Mouse (Mus musculus) forebrain, embryonic 13.5 days (tissue): ENCODE measurements around the gene Ube2o. TPM values are rescaled to one million over a fixed set of nuclear protein-coding genes. Genes with fewer than 3 reads are reported as not detected.
"Not testable (repeated sequence)": the region's sequence is repeated elsewhere in the genome, so short reads cannot be mapped to it uniquely, and the experiment has no call there.

Experiments
- ATAC-seq: fragments of 200-750 bp; cut with Nextera tagmentation; 2 replicates; pipeline ENCODE4 v1.8.0; 2017
- H3K27ac ChIP-seq: fragments of 300-500 bp; sonication (generic); 2 replicates; pipeline ENCODE4 v1.5.1; 2015; ENCODE audit warnings: inconsistent platforms, mild to moderate bottlenecking, moderate library complexity
- H3K27me3 ChIP-seq: fragments of 300-500 bp; sonication (generic); 2 replicates; pipeline ENCODE4 v1.6.1; 2015; ENCODE audit warnings: mild to moderate bottlenecking, inconsistent platforms
- H3K36me3 ChIP-seq: fragments of 300-500 bp; sonication (generic); 2 replicates; pipeline ENCODE4 v1.6.1; 2015; ENCODE audit warnings: mild to moderate bottlenecking, inconsistent platforms; ENCODE audit not compliant: poor library complexity, severe bottlenecking
- H3K4me1 ChIP-seq: fragments of 300-500 bp; sonication (generic); 2 replicates; pipeline ENCODE4 v1.6.1; 2015; ENCODE audit warnings: inconsistent platforms
- H3K4me2 ChIP-seq: fragments of 300-500 bp; sonication (generic); 2 replicates; pipeline ENCODE4 v1.6.1; 2015; ENCODE audit warnings: inconsistent platforms, mild to moderate bottlenecking, moderate library complexity
- H3K4me3 ChIP-seq: fragments of 300-500 bp; sonication (generic); 2 replicates; pipeline ENCODE4 v1.5.1; 2015; ENCODE audit warnings: mild to moderate bottlenecking, inconsistent platforms
- H3K9ac ChIP-seq: fragments of 300-500 bp; sonication (generic); 2 replicates; pipeline ENCODE4 v1.6.1; 2015; ENCODE audit warnings: mild to moderate bottlenecking, inconsistent platforms
- H3K9me3 ChIP-seq: fragments of 300-500 bp; sonication (generic); replicated peaks from 2 replicates; pipeline ENCODE4 v1.6.1; 2016; ENCODE audit warnings: inconsistent platforms
- WGBS: fragments of 180-500 bp; shearing (Covaris S2); methylation state at CpG from one replicate; pipeline ENCODE4 v1.1.7; 2015; 5-methylcytosine and 5-hydroxymethylcytosine counted together
- polyA plus RNA-seq: library from polyadenylated mRNA; unstranded; fragments of >200 nt; fragmentation: Nextera tagmentation; extraction: Ambion mirVana; gene quantifications from 2 replicates; pipeline ENCODE4 v1.2.1, GENCODE M21; 2015

Ube2o gene
- polyA plus RNA-seq, 1 experiment from 2014 or later = 11.9 TPM

- not testable (repeated sequence) for H3K27ac ChIP-seq, H3K4me3 ChIP-seq, H3K4me2 ChIP-seq, ATAC-seq, H3K9ac ChIP-seq, H3K36me3 ChIP-seq, H3K27me3 ChIP-seq, H3K4me1 ChIP-seq, H3K9me3 ChIP-seq
- 92% methylated on average over 8 of the region's 9 CpGs for WGBS
Observed at GRCm38 (mm10) chr11:116611168-116611567, 29.9 kb upstream of the Ube2o start.

- H3K36me3 ChIP-seq = no peaks in the 10 kb centered on the region
- WGBS = 90% methylated on average over 15 of the region's 15 CpGs
- H3K4me3 ChIP-seq = no peak overlapping the region
- no peaks in the 10 kb centered on the region for H3K9me3 ChIP-seq
- H3K9ac ChIP-seq = no peak overlapping the region
- ATAC-seq = no peak
- H3K27ac ChIP-seq = no peak overlapping the region
- H3K4me1 ChIP-seq = no peaks in the 10 kb centered on the region; the same call in 1 of the 2 replicates
- H3K27me3 ChIP-seq = no peaks in the 10 kb centered on the region
- H3K4me2 ChIP-seq = no peak overlapping the region
Observed at GRCm38 (mm10) chr11:116609965-116610630, 28.9 kb upstream of the Ube2o start.

- no peaks in the 10 kb centered on the region for H3K27me3 ChIP-seq
- no peak for ATAC-seq
- no peak overlapping the region for H3K4me3 ChIP-seq
- H3K27ac ChIP-seq = no peak overlapping the region
- H3K4me2 ChIP-seq = no peak overlapping the region
- H3K4me1 ChIP-seq = no peaks in the 10 kb centered on the region; the same call in 1 of the 2 replicates
- 93% methylated on average over 3 of the region's 3 CpGs for WGBS
- H3K9ac ChIP-seq = no peak overlapping the region
- no peaks in the 10 kb centered on the region for H3K9me3 ChIP-seq
- no peaks in the 10 kb centered on the region for H3K36me3 ChIP-seq
Observed at GRCm38 (mm10) chr11:116607717-116608116, 26.5 kb upstream of the Ube2o start.

GRCm38 (mm10) chr11:116604097-116604496 is 22.9 kb upstream of the Ube2o start:
- no peak overlapping the region for H3K27ac ChIP-seq
- H3K4me1 ChIP-seq = no peaks in the 10 kb centered on the region; the same call in 1 of the 2 replicates
- no peaks in the 10 kb centered on the region for H3K9me3 ChIP-seq
- WGBS = 91% methylated on average over 12 of the region's 12 CpGs
- H3K4me3 ChIP-seq = no peak overlapping the region
- no peak for ATAC-seq
- no peaks in the 10 kb centered on the region for H3K27me3 ChIP-seq
- H3K4me2 ChIP-seq = no peak overlapping the region
- no peaks in the 10 kb centered on the region for H3K36me3 ChIP-seq
- H3K9ac ChIP-seq = no peak overlapping the region

- Histone ChIP-seq H3K27ac (no peak overlapping the region), H3K36me3 (no peaks in the 10 kb centered on the region), H3K27me3 (no peaks in the 10 kb centered on the region), H3K4me1 (peaks cover 3% of the 10 kb centered on the region), H3K4me3 (no peak overlapping the region), H3K4me2 (no peak overlapping the region), H3K9me3 (no peaks in the 10 kb centered on the region), H3K9ac (no peak overlapping the region)
- WGBS = 90% methylated on average over 10 of the region's 10 CpGs
- no peak for ATAC-seq
Observed at GRCm38 (mm10) chr11:116603339-116603738, 22.1 kb upstream of the Ube2o start.

GRCm38 (mm10) chr11:116602043-116602442 is 20.8 kb upstream of the Ube2o start:
- no peaks in the 10 kb centered on the region for H3K36me3 ChIP-seq
- WGBS = 90% methylated on average over 8 of the region's 8 CpGs
- H3K9me3 ChIP-seq = no peaks in the 10 kb centered on the region
- H3K9ac ChIP-seq = no peak overlapping the region
- H3K4me1 ChIP-seq = peaks cover 4% of the 10 kb centered on the region
- H3K4me2 ChIP-seq = no peak overlapping the region
- H3K27me3 ChIP-seq = no peaks in the 10 kb centered on the region
- no peak overlapping the region for H3K27ac ChIP-seq
- no peak for ATAC-seq
- no peak overlapping the region for H3K4me3 ChIP-seq

- Histone ChIP-seq H3K4me1 (peaks cover 4% of the 10 kb centered on the region; the same call in 1 of the 2 replicates), H3K36me3 (no peaks in the 10 kb centered on the region), H3K4me3 (no peak overlapping the region), H3K9me3 (no peaks in the 10 kb centered on the region), H3K9ac (no peak overlapping the region), H3K27me3 (no peaks in the 10 kb centered on the region), H3K4me2 (no peak overlapping the region), H3K27ac (no peak overlapping the region)
- WGBS = 95% methylated on average over 8 of the region's 8 CpGs
- no peak for ATAC-seq
Observed at GRCm38 (mm10) chr11:116601166-116601565, 19.9 kb upstream of the Ube2o start.

GRCm38 (mm10) chr11:116599230-116599629 is 18.0 kb upstream of the Ube2o start:
- Histone ChIP-seq H3K4me3 (no peak overlapping the region), H3K9me3 (no peaks in the 10 kb centered on the region), H3K36me3 (no peaks in the 10 kb centered on the region), H3K4me1 (peaks cover 4% of the 10 kb centered on the region; the same call in 1 of the 2 replicates), H3K27ac (no peak overlapping the region), H3K4me2 (no peak overlapping the region), H3K27me3 (no peaks in the 10 kb centered on the region), H3K9ac (no peak overlapping the region)
- ATAC-seq = no peak
- WGBS = 91% methylated on average over 15 of the region's 15 CpGs

GRCm38 (mm10) chr11:116598193-116598592 is 16.9 kb upstream of the Ube2o start:
- Histone ChIP-seq H3K4me1 (peaks cover 9% of the 10 kb centered on the region), H3K4me3 (no peak overlapping the region), H3K9me3 (no peaks in the 10 kb centered on the region), H3K27ac (0 out of 2 replicates have a peak overlapping the region, but pooled peaks have one; percentile 28), H3K4me2 (no peak overlapping the region), H3K9ac (peak overlapping the region; percentile 46), H3K36me3 (no peaks in the 10 kb centered on the region), H3K27me3 (no peaks in the 10 kb centered on the region)
- 87% methylated on average over 8 of the region's 8 CpGs for WGBS
- no peak for ATAC-seq

- no peak for ATAC-seq
- H3K4me1 ChIP-seq = peaks cover 20% of the 10 kb centered on the region
- H3K4me3 ChIP-seq = no peak overlapping the region
- H3K27ac ChIP-seq = no peak overlapping the region
- no peak overlapping the region for H3K4me2 ChIP-seq
- 88% methylated on average over 19 of the region's 19 CpGs for WGBS
- no peak overlapping the region for H3K9ac ChIP-seq
- no peaks in the 10 kb centered on the region for H3K36me3 ChIP-seq
- no peaks in the 10 kb centered on the region for H3K9me3 ChIP-seq
- no peaks in the 10 kb centered on the region for H3K27me3 ChIP-seq
Observed at GRCm38 (mm10) chr11:116596766-116597165, 15.5 kb upstream of the Ube2o start.

- WGBS = 49% methylated on average over 4 of the region's 4 CpGs
- Histone ChIP-seq H3K27ac (peak overlapping the region; percentile 72), H3K9me3 (no peaks in the 10 kb centered on the region), H3K4me2 (no peak overlapping the region), H3K27me3 (no peaks in the 10 kb centered on the region), H3K4me1 (peaks cover 23% of the 10 kb centered on the region), H3K9ac (no peak overlapping the region), H3K4me3 (no peak overlapping the region), H3K36me3 (no peaks in the 10 kb centered on the region)
- peak; percentile 15; the same call in 1 of the 2 replicates for ATAC-seq
Observed at GRCm38 (mm10) chr11:116593345-116593744, 12.1 kb upstream of the Ube2o start.

GRCm38 (mm10) chr11:116592428-116592827 is 11.2 kb upstream of the Ube2o start:
- H3K27ac ChIP-seq = peak overlapping the region; percentile 72
- H3K4me3 ChIP-seq = no peak overlapping the region
- H3K9ac ChIP-seq = no peak overlapping the region
- peak; percentile 85 for ATAC-seq
- no peaks in the 10 kb centered on the region for H3K9me3 ChIP-seq
- no peaks in the 10 kb centered on the region for H3K36me3 ChIP-seq
- H3K4me2 ChIP-seq = no peak overlapping the region
- peaks cover 22% of the 10 kb centered on the region for H3K4me1 ChIP-seq
- 0 out of 2 replicates have a peak, but pooled peaks cover 6% of the 10 kb centered on the region for H3K27me3 ChIP-seq

- Histone ChIP-seq H3K9ac (no peak overlapping the region), H3K36me3 (no peaks in the 10 kb centered on the region), H3K4me2 (no peak overlapping the region), H3K4me1 (peaks cover 28% of the 10 kb centered on the region), H3K27me3 (0 out of 2 replicates have a peak, but pooled peaks cover 6% of the 10 kb centered on the region), H3K9me3 (no peaks in the 10 kb centered on the region), H3K27ac (no peak overlapping the region), H3K4me3 (no peak overlapping the region)
- 78% methylated on average over 4 of the region's 4 CpGs for WGBS
- ATAC-seq = no peak
Observed at GRCm38 (mm10) chr11:116591621-116592020, 10.4 kb upstream of the Ube2o start.
